Mouse (Mus musculus): ENCODE measurements around the gene Olfr214. TPM values are rescaled to one million over a fixed set of nuclear protein-coding genes. Genes with fewer than 3 reads are reported as not detected.
"Not testable (repeated sequence)": the region's sequence is repeated elsewhere in the genome, so short reads cannot be mapped to it uniquely, and the experiment has no call there.

Gene Olfr214
- not detected in 2 replicates for polyA plus RNA-seq (2014; fragmentation: Nextera tagmentation; extraction: Ambion mirVana)

DNA sequence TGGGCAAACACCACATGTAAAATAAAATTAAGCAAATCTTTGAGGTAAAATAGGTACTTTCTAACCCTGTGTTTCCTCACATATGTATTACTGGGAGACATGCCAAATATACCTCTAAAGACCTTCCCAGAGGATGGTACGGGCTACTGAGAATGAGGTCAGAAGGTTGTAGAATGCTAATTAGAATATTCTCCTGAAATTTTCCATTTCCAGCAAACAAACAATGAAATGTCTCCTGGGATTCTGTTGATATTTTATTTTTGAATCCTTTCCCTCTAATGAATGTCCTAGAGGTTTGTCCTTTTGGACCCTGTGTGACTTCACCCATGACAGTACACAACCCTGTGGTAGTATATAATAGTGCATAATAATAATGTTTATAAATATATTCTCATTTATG, at the start of gene Olfr214:
Gene Olfr214, plus strand, starts transcription at position 301 of the 400 bp plus-strand sequence.
- Histone ChIP-seq H3K4me2 (no peak within 1 kb of the TSS), H3K27me3 (replicated peaks; ENCODE audit: control insufficient read depth, insufficient read depth, low read length) (no peaks in the 10 kb centered on the region), H3K9me3 (ENCODE audit: control insufficient read depth, low read length) (no peaks in the 10 kb centered on the region), H3K4me3 (ENCODE audit: low read depth, low read length) (no peak within 1 kb of the TSS), H3K27ac (ENCODE audit: low read depth, low read length) (no peak within 1 kb of the TSS), H3K4me1 (replicated peaks; ENCODE audit: control insufficient read depth, insufficient read depth, low read length) (no peaks in the 10 kb centered on the region), H3K36me3 (ENCODE audit: control insufficient read depth, insufficient read depth, low read length) (no peaks in the 10 kb centered on the region), H3K9ac (ENCODE audit: low read depth, low read length) (no peak within 1 kb of the TSS)
- ATAC-seq (replicated peaks; ENCODE audit: low FRiP score) = no peak
- DNase-seq (ENCODE audit: low spot score) = no peak
- 84% methylated on average over 1 of the region's 1 CpGs for WGBS

DNA sequence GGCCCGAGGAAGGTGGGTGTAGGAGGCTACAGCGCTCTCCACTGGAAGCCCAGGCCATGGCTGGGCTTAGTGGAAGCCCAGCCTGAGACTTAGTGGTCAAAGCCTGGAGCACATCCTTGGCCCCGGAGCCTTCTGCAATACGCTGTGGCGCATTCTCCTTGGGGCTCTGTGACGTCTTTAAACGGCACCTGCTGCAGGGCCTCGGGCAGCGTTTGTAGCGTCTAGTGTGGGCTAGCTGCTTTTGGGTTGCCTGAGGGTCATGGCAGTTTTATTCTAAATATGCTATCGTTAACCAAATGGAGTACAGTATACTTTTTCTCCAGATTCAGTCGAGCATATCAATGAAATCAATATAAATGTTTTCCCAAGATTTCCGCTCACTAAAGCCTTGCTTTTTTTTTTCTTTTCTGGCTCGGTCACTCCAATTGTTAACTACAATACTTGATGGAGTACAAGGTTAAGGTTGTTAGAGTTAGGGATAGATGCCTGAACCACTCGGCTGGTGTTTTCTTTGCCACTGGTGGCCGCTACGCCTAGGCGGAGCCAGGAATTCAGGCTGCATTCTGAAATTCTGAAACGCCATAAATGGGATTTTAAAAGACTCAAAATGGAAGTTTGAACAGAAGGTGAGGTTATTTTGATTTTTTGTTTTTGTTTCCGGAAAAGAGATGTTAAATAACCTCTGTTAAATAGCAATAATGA, 47.6 kb upstream of the Olfr214 start, which contains the start of gene Olfr212:
Gene Olfr212, plus strand, starts transcription at position 215 of the 702 bp plus-strand sequence.
- H3K4me1 ChIP-seq (replicated peaks; ENCODE audit: control insufficient read depth, insufficient read depth, low read length); H3K4me2 ChIP-seq; H3K4me3 ChIP-seq (ENCODE audit: low read depth, low read length); H3K27me3 ChIP-seq (replicated peaks; ENCODE audit: control insufficient read depth, insufficient read depth, low read length); H3K9ac ChIP-seq (ENCODE audit: low read depth, low read length); DNase-seq (ENCODE audit: low spot score); H3K36me3 ChIP-seq (ENCODE audit: control insufficient read depth, insufficient read depth, low read length); ATAC-seq (replicated peaks; ENCODE audit: low FRiP score); H3K27ac ChIP-seq (ENCODE audit: low read depth, low read length): not testable (repeated sequence)
- peaks cover 12% of the 10 kb centered on the region; the same call in 1 of the 2 replicates for H3K9me3 ChIP-seq (ENCODE audit: control insufficient read depth, low read length)
- WGBS = 87% methylated on average over 19 of the region's 20 CpGs

DNA sequence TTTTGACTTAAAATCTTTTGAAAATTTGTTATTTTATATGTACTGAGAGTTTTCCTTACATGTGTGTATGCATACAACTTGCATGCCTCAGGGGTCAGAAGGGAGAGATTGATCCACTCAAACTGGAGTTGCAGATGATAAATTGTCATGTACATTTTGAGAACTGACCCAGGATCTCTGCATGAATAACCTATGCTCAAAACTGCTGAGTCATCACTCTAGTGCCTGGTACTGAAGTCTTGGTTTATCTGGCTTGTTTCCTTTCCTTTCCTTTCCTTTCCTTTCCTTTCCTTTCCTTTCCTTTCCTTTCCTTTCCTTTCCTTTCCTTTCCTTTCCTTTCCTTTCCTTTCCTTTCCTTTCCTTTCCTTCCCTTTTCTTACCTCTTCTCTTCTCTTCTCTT, 39.2 kb upstream of the Olfr214 start:
- Histone ChIP-seq H3K4me3 (ENCODE audit: low read depth, low read length) (no peak overlapping the region), H3K9ac (ENCODE audit: low read depth, low read length) (no peak overlapping the region), H3K27ac (ENCODE audit: low read depth, low read length) (no peak overlapping the region), H3K4me1 (replicated peaks; ENCODE audit: control insufficient read depth, insufficient read depth, low read length) (no peaks in the 10 kb centered on the region), H3K27me3 (replicated peaks; ENCODE audit: control insufficient read depth, insufficient read depth, low read length) (no peaks in the 10 kb centered on the region), H3K36me3 (ENCODE audit: control insufficient read depth, insufficient read depth, low read length) (no peaks in the 10 kb centered on the region), H3K9me3 (ENCODE audit: control insufficient read depth, low read length) (no peaks in the 10 kb centered on the region), H3K4me2 (no peak overlapping the region)
- DNase-seq (ENCODE audit: low spot score) (no peak), ATAC-seq (replicated peaks; ENCODE audit: low FRiP score) (no peak)

DNA sequence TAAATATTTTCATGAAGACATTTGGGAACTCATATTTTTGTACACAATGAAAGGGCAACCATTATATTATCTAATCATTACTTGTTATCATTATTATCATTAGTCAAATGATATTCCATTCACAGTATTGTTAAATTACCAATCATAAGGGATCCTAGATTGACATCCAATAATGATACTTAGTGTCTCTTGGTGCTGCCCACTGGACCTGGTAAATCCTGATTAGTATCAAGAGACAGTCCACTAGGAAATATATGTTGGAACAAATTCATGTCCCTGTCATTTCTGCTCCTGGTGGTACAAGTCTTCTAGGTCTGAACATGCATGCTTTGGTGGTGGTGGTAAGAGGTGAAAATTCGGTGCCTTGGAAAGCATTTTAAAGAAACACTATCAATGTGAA, 15.9 kb upstream of the Olfr214 start, which contains the start of gene Olfr213:
Gene Olfr213, plus strand, starts transcription at position 301 of the 400 bp plus-strand sequence.
- H3K4me1 ChIP-seq (replicated peaks; ENCODE audit: control insufficient read depth, insufficient read depth, low read length) = no peaks in the 10 kb centered on the region
- H3K9me3 ChIP-seq (ENCODE audit: control insufficient read depth, low read length) = no peaks in the 10 kb centered on the region
- no peaks in the 10 kb centered on the region for H3K36me3 ChIP-seq (ENCODE audit: control insufficient read depth, insufficient read depth, low read length)
- H3K4me2 ChIP-seq = no peak within 1 kb of the TSS
- H3K4me3 ChIP-seq (ENCODE audit: low read depth, low read length) = no peak within 1 kb of the TSS
- no peak for ATAC-seq (replicated peaks; ENCODE audit: low FRiP score)
- no peak for DNase-seq (ENCODE audit: low spot score)
- 67% methylated on average over 1 of the region's 1 CpGs for WGBS
- no peak within 1 kb of the TSS for H3K27ac ChIP-seq (ENCODE audit: low read depth, low read length)
- no peak within 1 kb of the TSS for H3K9ac ChIP-seq (ENCODE audit: low read depth, low read length)
- H3K27me3 ChIP-seq (replicated peaks; ENCODE audit: control insufficient read depth, insufficient read depth, low read length) = no peaks in the 10 kb centered on the region

DNA sequence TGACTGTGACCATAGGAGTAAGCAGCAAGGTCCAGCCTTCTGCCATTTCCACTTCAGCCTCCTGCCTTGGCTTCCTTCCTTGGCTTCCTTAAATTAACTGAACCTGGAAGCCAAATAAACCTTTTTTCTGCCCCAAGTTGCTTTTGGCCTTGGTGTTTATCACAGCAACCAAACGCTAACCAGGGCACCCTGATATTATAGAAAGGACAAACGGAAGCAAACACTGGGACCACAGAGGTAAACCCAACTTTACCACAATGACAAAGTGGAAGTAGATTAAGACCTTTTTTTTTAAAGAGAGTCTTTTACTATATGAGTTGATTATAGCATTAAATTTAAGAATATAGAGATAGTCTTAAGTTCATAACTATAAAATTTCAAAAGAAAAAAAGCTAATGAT, 11.5 kb upstream of the Olfr214 start:
- DNase-seq (ENCODE audit: low spot score) = no peak
- H3K27ac ChIP-seq (ENCODE audit: low read depth, low read length) = no peak overlapping the region
- no peak overlapping the region for H3K4me3 ChIP-seq (ENCODE audit: low read depth, low read length)
- H3K4me2 ChIP-seq = no peak overlapping the region
- 59% methylated on average over 2 of the region's 2 CpGs for WGBS
- H3K9me3 ChIP-seq (ENCODE audit: control insufficient read depth, low read length) = no peaks in the 10 kb centered on the region
- ATAC-seq (replicated peaks; ENCODE audit: low FRiP score) = no peak
- no peaks in the 10 kb centered on the region for H3K4me1 ChIP-seq (replicated peaks; ENCODE audit: control insufficient read depth, insufficient read depth, low read length)
- no peak overlapping the region for H3K9ac ChIP-seq (ENCODE audit: low read depth, low read length)
- H3K27me3 ChIP-seq (replicated peaks; ENCODE audit: control insufficient read depth, insufficient read depth, low read length) = no peaks in the 10 kb centered on the region
- H3K36me3 ChIP-seq (ENCODE audit: control insufficient read depth, insufficient read depth, low read length) = no peaks in the 10 kb centered on the region

DNA sequence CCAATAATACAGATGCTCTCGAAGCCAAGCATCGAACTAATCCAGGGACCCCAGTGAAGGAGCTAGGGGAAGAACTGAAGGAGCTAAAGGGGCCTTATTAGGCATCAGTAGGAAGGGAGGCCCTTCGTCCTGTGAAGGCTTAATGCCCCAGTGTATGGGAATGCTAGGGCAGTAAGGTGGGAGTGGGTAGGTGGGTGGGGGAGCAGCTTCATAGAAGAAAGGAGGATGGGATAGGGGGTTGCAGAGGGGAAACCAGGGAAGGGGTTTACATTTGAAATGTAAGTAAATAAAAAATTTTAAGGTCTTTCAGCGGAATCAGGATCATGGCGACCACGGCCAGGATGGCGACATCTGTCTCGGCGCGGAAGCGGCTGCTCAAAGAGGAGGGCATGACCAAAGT, 3.2 kb upstream of the Olfr214 start, which contains the start of gene Gm5580:
Gene Gm5580, plus strand, starts transcription at position 301 of the 400 bp plus-strand sequence.
- H3K4me2 ChIP-seq; H3K27me3 ChIP-seq (replicated peaks; ENCODE audit: control insufficient read depth, insufficient read depth, low read length); H3K9me3 ChIP-seq (ENCODE audit: control insufficient read depth, low read length); H3K9ac ChIP-seq (ENCODE audit: low read depth, low read length); ATAC-seq (replicated peaks; ENCODE audit: low FRiP score); H3K36me3 ChIP-seq (ENCODE audit: control insufficient read depth, insufficient read depth, low read length); DNase-seq (ENCODE audit: low spot score); H3K27ac ChIP-seq (ENCODE audit: low read depth, low read length); H3K4me3 ChIP-seq (ENCODE audit: low read depth, low read length); H3K4me1 ChIP-seq (replicated peaks; ENCODE audit: control insufficient read depth, insufficient read depth, low read length): not testable (repeated sequence)
- WGBS = 87% methylated on average over 11 of the region's 11 CpGs

DNA sequence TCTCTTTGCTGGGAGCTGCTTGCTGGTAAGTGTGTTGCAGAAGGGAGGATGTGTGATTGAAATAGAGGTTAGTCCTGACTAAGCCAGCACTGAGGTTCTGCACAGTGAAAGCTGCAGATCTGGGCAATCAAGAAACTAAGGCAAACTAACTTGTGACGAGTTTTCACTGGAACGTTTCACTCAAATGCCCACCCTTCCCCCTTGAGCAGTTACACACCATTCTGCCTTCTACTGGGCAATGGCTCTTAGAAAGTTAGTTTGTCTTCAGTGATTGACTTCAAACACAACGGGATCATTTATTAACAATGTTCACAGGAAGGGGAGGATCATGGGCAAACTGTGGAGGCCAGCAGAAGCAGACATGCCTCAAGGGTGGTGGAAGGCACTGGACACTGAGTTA, 917 bp downstream of the Olfr214 start:
- no peak overlapping the region for H3K4me3 ChIP-seq (ENCODE audit: low read depth, low read length)
- WGBS = 66% methylated on average over 3 of the region's 3 CpGs
- H3K36me3 ChIP-seq (ENCODE audit: control insufficient read depth, insufficient read depth, low read length) = no peaks in the 10 kb centered on the region
- H3K9me3 ChIP-seq (ENCODE audit: control insufficient read depth, low read length) = no peaks in the 10 kb centered on the region
- no peak overlapping the region for H3K27ac ChIP-seq (ENCODE audit: low read depth, low read length)
- no peak overlapping the region for H3K4me2 ChIP-seq
- H3K4me1 ChIP-seq (replicated peaks; ENCODE audit: control insufficient read depth, insufficient read depth, low read length) = no peaks in the 10 kb centered on the region
- ATAC-seq (replicated peaks; ENCODE audit: low FRiP score) = no peak
- H3K9ac ChIP-seq (ENCODE audit: low read depth, low read length) = no peak overlapping the region
- no peaks in the 10 kb centered on the region for H3K27me3 ChIP-seq (replicated peaks; ENCODE audit: control insufficient read depth, insufficient read depth, low read length)
- no peak for DNase-seq (ENCODE audit: low spot score)

DNA sequence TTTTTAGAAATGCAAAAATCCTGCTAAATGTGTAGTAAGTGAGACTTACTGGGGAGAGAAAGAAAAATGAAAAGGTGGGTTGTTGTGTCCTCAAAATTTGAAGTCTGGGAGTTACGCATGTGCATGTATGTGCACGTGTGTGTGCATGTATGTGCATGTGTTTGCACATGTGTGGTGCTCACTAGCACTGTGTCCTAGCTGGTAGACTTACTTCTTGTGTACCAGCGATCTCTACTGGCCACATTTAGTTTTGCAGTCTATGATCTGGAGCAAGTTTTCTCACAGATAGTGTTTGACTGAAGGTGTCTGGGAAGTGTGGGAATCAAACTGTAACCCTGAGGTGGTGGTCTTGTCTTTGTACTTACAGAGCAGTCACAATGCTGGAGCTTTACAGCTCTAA, 15.8 kb downstream of the Olfr214 start:
- no peaks in the 10 kb centered on the region for H3K9me3 ChIP-seq (ENCODE audit: control insufficient read depth, low read length)
- H3K4me2 ChIP-seq = no peak overlapping the region
- no peaks in the 10 kb centered on the region for H3K36me3 ChIP-seq (ENCODE audit: control insufficient read depth, insufficient read depth, low read length)
- H3K27me3 ChIP-seq (replicated peaks; ENCODE audit: control insufficient read depth, insufficient read depth, low read length) = no peaks in the 10 kb centered on the region
- H3K9ac ChIP-seq (ENCODE audit: low read depth, low read length) = no peak overlapping the region
- DNase-seq (ENCODE audit: low spot score) (no peak), ATAC-seq (replicated peaks; ENCODE audit: low FRiP score) (peak; percentile 57; the same call in 1 of the 2 replicates)
- no peak overlapping the region for H3K27ac ChIP-seq (ENCODE audit: low read depth, low read length)
- no peaks in the 10 kb centered on the region for H3K4me1 ChIP-seq (replicated peaks; ENCODE audit: control insufficient read depth, insufficient read depth, low read length)
- 17% methylated on average over 3 of the region's 3 CpGs for WGBS
- H3K4me3 ChIP-seq (ENCODE audit: low read depth, low read length) = no peak overlapping the region

DNA sequence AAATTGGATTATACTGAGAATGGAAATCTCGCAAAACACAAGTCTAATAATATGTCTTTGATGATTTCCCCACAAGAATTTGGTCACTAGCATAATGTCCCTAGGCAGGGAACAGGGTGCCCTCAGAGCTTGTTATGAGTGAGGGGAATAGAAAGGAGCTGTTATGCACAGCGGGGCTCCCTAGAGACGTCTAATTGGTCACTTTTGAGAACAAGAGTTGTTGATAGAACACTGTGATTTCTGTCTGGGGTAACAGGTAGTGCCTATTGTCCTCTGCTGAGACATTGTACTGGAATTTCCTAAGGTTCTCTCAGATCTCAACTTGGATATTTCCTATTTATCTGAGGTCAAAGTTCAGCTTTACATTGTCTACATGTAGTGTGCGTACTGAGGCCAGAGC, 30.1 kb downstream of the Olfr214 start, which contains the start of gene Olfr215:
Gene Olfr215, minus strand, starts transcription at position 101 of the 400 bp plus-strand sequence.
- Histone ChIP-seq H3K27me3 (replicated peaks; ENCODE audit: control insufficient read depth, insufficient read depth, low read length) (no peaks in the 10 kb centered on the region), H3K4me2 (no peak within 1 kb of the TSS), H3K4me3 (ENCODE audit: low read depth, low read length) (no peak within 1 kb of the TSS), H3K9me3 (ENCODE audit: control insufficient read depth, low read length) (no peaks in the 10 kb centered on the region), H3K27ac (ENCODE audit: low read depth, low read length) (no peak within 1 kb of the TSS), H3K4me1 (replicated peaks; ENCODE audit: control insufficient read depth, insufficient read depth, low read length) (no peaks in the 10 kb centered on the region), H3K9ac (ENCODE audit: low read depth, low read length) (no peak within 1 kb of the TSS), H3K36me3 (ENCODE audit: control insufficient read depth, insufficient read depth, low read length) (no peaks in the 10 kb centered on the region)
- DNase-seq (ENCODE audit: low spot score) (no peak), ATAC-seq (replicated peaks; ENCODE audit: low FRiP score) (no peak)
- WGBS = 82% methylated on average over 4 of the region's 4 CpGs

Measured in liver, embryonic 11.5 days (tissue).